Mouse (Mus musculus) thymus, adult 2 months (tissue): ENCODE results near the gene Rnf34.
A peak's percentile ranks its signal among the peaks of the same experiment; 100 is the strongest.

Source experiments
- CTCF ChIP-seq: fragments of 200-500 bp; IDR thresholded peaks from 2 replicates; pipeline ENCODE4 v1.5.1; 2012; ENCODE audit warnings: mild to moderate bottlenecking, control low read depth, low read length, moderate library complexity, borderline replicate concordance; ENCODE audit not compliant: control insufficient read depth, poor library complexity, insufficient read depth; ENCODE audit errors: extremely low read depth
- POLR2A ChIP-seq: fragments of 200-500 bp; IDR thresholded peaks from 2 replicates; pipeline ENCODE4 v1.6.1; 2012; ENCODE audit warnings: mild to moderate bottlenecking, low read length, control low read depth, moderate library complexity; ENCODE audit not compliant: control insufficient read depth, poor library complexity, insufficient read depth; ENCODE audit errors: extremely low read depth

- TF ChIP-seq POLR2A = peak; percentile 97
- TF ChIP-seq CTCF = no peak
These were observed 28.9 kb upstream of the Rnf34 start, which contains the start of gene Anapc5 for GRCm38 (mm10) chr5:122820777-122821523.
